7 mouse cellular contexts compared by ENCODE assay signal in the genomic region with DNA sequence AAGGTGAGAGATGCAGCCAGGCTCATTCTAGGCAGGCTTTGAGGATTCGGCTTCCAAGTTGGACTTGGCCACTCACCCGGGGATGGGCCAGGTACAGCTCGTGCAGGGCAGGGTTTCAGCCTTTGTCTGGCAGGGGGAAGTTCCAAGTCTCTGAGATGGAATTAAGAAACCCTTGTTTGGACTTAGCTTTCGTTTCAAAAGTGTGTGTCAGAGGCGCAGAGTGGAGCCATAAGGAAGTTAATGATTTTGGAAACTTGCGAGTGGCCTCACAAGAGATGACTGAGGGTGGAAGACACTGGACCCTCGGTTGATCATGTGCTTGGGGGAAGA. TPM values are rescaled to one million over a fixed set of nuclear protein-coding genes. Genes with fewer than 3 reads are reported as not detected.
A peak's percentile ranks its signal among the peaks of the same experiment; 100 is the strongest.
DNase-seq lines count a peak whose midpoint lies in the region; ATAC-seq lines count a peak whose summit lies in the region.

No protein-coding gene starts in this region.

- H3K4me2 ChIP-seq in forebrain, embryonic 14.5 days (ENCODE audit: low read length), result peak overlapping the region; percentile 74
- peak overlapping the region; percentile 98 for H3K4me2 ChIP-seq in liver, embryonic 13.5 days
- H3K4me2 ChIP-seq in stomach, embryonic 15.5 days, result peak overlapping the region; percentile 71

- peak overlapping the region; percentile 83 for H3K27ac ChIP-seq in forebrain, embryonic 14.5 days (ENCODE audit: low read depth, low read length)
- H3K27ac ChIP-seq in liver, embryonic 13.5 days, result peak overlapping the region; percentile 78; the same call in 1 of the 2 replicates
- peak overlapping the region; percentile 94 for H3K27ac ChIP-seq in stomach, embryonic 15.5 days

- DNase-seq in right cerebral cortex, postnatal 25 days, result peak; percentile 8
- DNase-seq in right cerebral cortex, postnatal 36 days (ENCODE audit: low spot score in 2 of 2), result no peak
- DNase-seq in forebrain, embryonic 14.5 days (ENCODE audit: low spot score), result no peak
- DNase-seq in liver, embryonic 13.5 days, result no peak
- DNase-seq in c-Kit-positive CD71-positive TER-119-positive erythroid progenitor cells, embryonic 14.5 days (ENCODE audit: low spot score), result no peak

- H3K9me3 ChIP-seq in forebrain, embryonic 14.5 days (replicated peaks; ENCODE audit: control insufficient read depth, low read length), result no peaks in the 10 kb centered on the region
- H3K9me3 ChIP-seq in liver, embryonic 13.5 days (replicated peaks), result no peaks in the 10 kb centered on the region
- H3K9me3 ChIP-seq in stomach, embryonic 15.5 days, result no peaks in the 10 kb centered on the region

- WGBS in forebrain, embryonic 14.5 days, result 7% methylated on average over 7 of the region's 7 CpGs
- WGBS in liver, embryonic 13.5 days (ENCODE audit: insufficient replicate concordance), result 25% methylated on average over 7 of the region's 7 CpGs
- 7% methylated on average over 7 of the region's 7 CpGs for WGBS in stomach, embryonic 15.5 days

- no peaks in the 10 kb centered on the region for H3K27me3 ChIP-seq in forebrain, embryonic 14.5 days (replicated peaks; ENCODE audit: control insufficient read depth, insufficient read depth, low read length)
- H3K27me3 ChIP-seq in liver, embryonic 13.5 days, result no peaks in the 10 kb centered on the region
- no peaks in the 10 kb centered on the region for H3K27me3 ChIP-seq in stomach, embryonic 15.5 days (replicated peaks)

- H3K4me3 ChIP-seq in forebrain, embryonic 14.5 days (ENCODE audit: low read depth, low read length), result peak overlapping the region; percentile 98
- peak overlapping the region; percentile 87 for H3K4me3 ChIP-seq in liver, embryonic 13.5 days (replicated peaks)
- peak overlapping the region; percentile 90 for H3K4me3 ChIP-seq in stomach, embryonic 15.5 days (replicated peaks)

- H3K4me1 ChIP-seq in forebrain, embryonic 14.5 days (ENCODE audit: control insufficient read depth, insufficient read depth, low read length), result peaks cover 28% of the 10 kb centered on the region
- peaks cover 49% of the 10 kb centered on the region for H3K4me1 ChIP-seq in liver, embryonic 13.5 days (replicated peaks)
- peaks cover 42% of the 10 kb centered on the region for H3K4me1 ChIP-seq in stomach, embryonic 15.5 days

- ATAC-seq in forebrain, embryonic 14.5 days, result no peak
- no peak for ATAC-seq in liver, embryonic 13.5 days (ENCODE audit: low read depth)
- no peak for ATAC-seq in stomach, embryonic 15.5 days (ENCODE audit: insufficient read depth, low FRiP score, low read depth)
- ATAC-seq in activated CD4-positive, CD25-positive, alpha-beta regulatory T cell, adult 4 months, result no peak

- peak overlapping the region; percentile 86 for H3K9ac ChIP-seq in forebrain, embryonic 14.5 days (ENCODE audit: low read length)
- peak overlapping the region; percentile 94 for H3K9ac ChIP-seq in liver, embryonic 13.5 days
- H3K9ac ChIP-seq in stomach, embryonic 15.5 days, result peak overlapping the region; percentile 90

- H3K36me3 ChIP-seq in forebrain, embryonic 14.5 days (ENCODE audit: control insufficient read depth, insufficient read depth, low read length), result peaks cover 32% of the 10 kb centered on the region
- H3K36me3 ChIP-seq in liver, embryonic 13.5 days, result no peaks in the 10 kb centered on the region
- H3K36me3 ChIP-seq in stomach, embryonic 15.5 days, result no peaks in the 10 kb centered on the region

RNA-seq across cellular contexts. Expression of gene Bri3, which starts 12.3 kb away (rescaled TPM):
- polyA plus RNA-seq in forebrain, embryonic 14.5 days (2014; fragmentation: Nextera tagmentation; extraction: Ambion mirVana), result 82.8 and 105 TPM in 2 replicates
- polyA plus RNA-seq in liver, embryonic 13.5 days (2015; fragmentation: Nextera tagmentation; extraction: Ambion mirVana), result 25.1 and 25.4 TPM in 2 replicates
- 125 and 133 TPM in 2 replicates for polyA plus RNA-seq in stomach, embryonic 15.5 days (2015; fragmentation: Nextera tagmentation; extraction: Ambion mirVana)
- 1 to 10 TPM; 2.5 to 4.7 TPM for polyA plus RNA-seq in activated CD4-positive, CD25-positive, alpha-beta regulatory T cell, adult 4 months (2017; shearing (Covaris generic))

RNA-seq across cellular contexts. Expression of gene Tecpr1, which starts 33.1 kb away (rescaled TPM):
- polyA plus RNA-seq in forebrain, embryonic 14.5 days (2014; fragmentation: Nextera tagmentation; extraction: Ambion mirVana), result 21.7 and 26.5 TPM in 2 replicates
- 2.8 and 3.2 TPM in 2 replicates for polyA plus RNA-seq in liver, embryonic 13.5 days (2015; fragmentation: Nextera tagmentation; extraction: Ambion mirVana)
- polyA plus RNA-seq in stomach, embryonic 15.5 days (2015; fragmentation: Nextera tagmentation; extraction: Ambion mirVana), result 21.2 and 21.7 TPM in 2 replicates
- 10 to 100 TPM; 68.3 to 97.8 TPM for polyA plus RNA-seq in activated CD4-positive, CD25-positive, alpha-beta regulatory T cell, adult 4 months (2017; shearing (Covaris generic))
